Mouse (Mus musculus): Measurements from ENCODE around the gene Tmprss12. TPM values are rescaled to one million over a fixed set of nuclear protein-coding genes. Genes with fewer than 3 reads are reported as not detected.
"Not testable (repeated sequence)": the region's sequence is repeated elsewhere in the genome, so short reads cannot be mapped to it uniquely, and the experiment has no call there.

Gene Tmprss12
- total RNA-seq (2021) = not detected
- long read RNA-seq = 0 reads

DNA sequence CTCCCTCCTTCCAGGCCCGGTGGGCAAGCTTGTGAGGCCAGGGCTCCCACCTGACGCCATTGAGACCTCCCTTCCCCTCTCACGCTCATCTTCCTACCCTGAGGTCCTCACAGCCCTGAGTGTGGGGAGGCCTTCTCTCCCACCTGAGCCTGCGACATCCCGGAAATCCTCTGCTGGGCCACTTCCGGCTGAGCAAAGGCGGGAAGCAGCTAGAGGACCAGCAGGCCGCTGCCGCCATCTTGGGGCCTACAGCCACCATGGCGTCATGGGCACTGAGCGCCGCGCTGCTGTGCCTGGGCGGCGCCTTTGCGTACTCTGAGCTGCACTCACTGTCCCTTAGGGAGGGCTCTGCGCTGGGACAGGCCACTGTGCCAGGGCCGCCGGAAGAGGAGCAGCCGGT lies at the start of gene Tmprss12:
Gene Tmprss12 (plus strand): TSS at position 212 of the 400 bp plus-strand sequence.
- no peak for DNase-seq (ENCODE audit: low spot score in 2 of 2)

DNA sequence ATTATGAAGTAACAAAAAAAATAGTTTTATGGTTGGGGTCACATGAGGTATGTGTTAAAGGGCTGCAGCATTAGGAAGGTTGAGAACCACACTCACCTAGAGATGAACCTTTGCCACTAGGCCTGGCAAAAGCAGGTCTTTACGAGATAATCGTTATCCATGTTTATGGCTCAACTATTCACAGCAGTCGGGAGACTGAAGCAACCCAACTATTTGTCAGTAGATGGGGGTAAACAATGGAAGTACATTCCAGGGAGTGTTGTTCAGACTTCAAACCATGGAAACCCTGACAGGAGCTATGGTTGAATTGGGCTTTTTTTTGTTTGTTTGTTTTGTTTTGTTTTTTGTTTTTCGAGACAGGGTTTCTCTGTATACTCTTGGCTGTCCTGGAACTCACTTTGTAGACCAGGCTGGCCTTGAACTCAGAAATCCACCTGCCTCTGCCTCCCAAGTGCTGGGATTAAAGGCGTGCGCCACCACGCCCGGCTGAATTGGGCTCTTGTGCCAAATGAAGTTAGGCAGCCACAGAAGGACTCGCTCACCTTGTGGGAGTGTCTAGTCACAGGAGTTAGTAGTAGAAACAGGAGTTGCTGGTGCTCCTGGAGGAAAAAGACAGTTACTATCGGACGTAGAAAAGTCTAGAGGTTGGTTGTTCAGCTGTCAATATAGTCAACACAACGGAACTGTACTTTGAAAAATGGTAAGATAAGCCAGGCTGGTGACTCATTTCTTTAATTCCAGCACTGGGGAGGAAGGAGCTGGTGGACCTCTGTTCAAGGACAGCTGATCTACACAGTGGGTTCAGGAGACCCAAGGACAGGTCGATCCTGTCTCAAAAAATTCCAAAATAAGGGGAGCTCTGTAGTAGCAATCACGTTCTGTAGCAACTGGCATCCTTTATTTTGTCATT lies 48.8 kb upstream of the Tmprss12 start:
- no peak for DNase-seq (ENCODE audit: low spot score in 2 of 2)

DNA sequence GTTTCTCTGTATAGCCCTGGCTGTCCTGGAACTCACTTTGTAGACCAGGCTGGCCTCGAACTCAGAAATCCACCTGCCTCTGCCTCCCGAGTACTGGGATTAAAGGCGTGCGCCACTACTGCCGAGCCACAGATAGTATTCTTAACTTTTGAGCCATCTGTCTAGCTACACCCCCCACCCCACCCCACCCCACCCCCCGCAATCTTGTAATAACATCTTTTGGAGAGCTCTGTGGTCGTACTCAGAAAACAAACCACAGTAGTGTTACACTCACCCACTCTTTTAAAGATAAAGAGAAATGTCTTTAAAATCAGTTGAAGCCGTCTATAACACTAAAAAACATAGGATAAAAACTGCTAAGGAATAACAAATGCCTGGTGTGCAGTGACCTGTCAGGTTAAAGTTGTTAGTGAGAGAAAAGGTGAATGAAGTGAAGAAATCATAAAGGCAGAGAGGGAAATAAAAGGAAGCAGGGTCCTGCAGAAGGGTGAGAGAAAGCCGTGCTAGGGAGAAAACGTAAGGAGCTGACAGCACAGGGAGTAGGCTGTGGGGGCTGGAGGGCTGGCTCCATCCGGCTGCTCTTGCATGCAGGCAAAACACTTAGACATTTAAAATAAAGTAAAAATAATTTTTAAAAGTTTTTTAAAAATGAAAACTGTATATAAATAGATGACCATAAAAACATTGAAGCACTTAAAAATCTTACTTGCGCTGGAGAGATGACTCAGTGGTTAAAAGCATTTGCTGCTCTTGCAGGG lies 45.2 kb upstream of the Tmprss12 start:
- no peak for DNase-seq (ENCODE audit: low spot score in 2 of 2)

DNA sequence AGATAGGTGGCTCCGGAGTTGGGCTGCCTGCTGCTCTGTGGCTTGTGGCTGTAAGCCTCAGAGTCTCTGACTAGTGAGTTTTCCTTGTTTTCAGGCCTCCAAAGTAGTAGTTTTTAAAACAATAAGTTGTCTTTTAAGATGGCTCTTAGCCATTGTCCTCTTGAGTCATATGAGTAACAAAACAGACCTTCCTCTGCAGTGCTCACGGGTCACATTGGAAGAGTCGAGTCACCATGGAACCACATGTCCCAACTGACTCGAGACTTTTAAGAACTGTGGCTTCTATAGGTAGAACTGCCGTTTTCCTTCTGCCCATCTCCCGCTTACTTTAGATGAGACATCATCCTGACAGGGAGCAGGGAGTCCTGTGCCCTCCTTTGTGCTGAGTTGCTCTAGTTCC lies 43.7 kb upstream of the Tmprss12 start:
- no peak for DNase-seq (ENCODE audit: low spot score in 2 of 2)

DNA sequence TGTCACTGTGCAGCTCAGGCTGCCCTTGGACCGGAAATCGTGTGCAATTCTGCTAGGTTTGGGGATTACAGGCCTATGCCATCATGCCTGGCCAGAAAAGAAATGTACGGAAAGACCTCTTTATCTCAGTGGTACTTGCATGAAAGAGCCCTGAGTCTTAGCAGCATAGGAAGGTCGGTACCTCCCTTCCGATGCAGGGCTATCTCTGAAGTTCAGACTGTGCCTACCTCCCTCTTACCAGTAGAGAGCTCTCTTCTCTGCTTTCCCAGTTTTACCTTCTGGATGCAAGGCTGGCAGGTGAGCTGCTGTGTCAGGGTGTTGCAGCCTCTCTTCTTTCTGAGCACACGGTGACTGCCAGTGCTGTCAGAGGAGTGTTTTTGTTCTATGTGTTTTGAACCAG lies 38.9 kb upstream of the Tmprss12 start:
- no peak for DNase-seq (ENCODE audit: low spot score in 2 of 2)

DNA sequence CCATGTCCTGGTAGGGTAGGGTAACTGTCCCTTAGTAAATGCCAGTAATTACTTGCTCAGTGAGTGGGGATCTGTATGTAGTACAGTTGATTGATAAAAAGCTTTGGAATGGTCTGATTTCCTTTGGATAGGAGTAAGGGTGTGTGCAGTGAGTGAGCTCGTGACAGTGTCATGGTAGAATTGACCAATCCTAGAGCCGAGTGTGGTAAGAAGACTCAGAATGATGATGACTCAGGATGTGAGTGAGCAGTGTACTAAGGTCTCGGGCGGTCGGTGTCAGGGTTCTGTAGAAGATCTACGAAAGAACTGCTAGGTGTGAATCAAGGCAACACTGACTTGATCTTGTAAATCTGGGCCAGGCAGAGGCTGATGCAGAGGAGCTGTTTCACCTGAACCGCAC lies 34.7 kb upstream of the Tmprss12 start:
- no peak for DNase-seq (ENCODE audit: low spot score in 2 of 2)

DNA sequence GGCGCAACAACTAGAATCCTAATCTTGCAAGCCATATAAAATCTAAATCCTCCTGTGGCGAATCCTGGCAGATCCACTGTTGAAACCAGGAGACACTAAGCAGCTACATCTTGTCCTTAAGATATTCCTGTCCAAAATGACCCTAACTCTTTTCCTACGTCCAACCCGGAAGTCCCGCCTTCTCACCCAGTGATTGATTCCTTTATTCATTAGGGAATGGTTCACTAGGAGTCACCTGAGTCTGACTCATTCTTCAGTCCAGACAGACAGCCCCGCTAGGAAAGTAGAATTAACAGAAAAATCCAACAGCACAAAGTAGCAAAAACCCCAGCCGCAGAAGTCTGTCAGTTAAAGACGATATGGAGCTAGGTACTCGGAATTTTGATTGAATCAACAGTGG lies 33.3 kb upstream of the Tmprss12 start:
- no peak for DNase-seq (ENCODE audit: low spot score in 2 of 2)

DNA sequence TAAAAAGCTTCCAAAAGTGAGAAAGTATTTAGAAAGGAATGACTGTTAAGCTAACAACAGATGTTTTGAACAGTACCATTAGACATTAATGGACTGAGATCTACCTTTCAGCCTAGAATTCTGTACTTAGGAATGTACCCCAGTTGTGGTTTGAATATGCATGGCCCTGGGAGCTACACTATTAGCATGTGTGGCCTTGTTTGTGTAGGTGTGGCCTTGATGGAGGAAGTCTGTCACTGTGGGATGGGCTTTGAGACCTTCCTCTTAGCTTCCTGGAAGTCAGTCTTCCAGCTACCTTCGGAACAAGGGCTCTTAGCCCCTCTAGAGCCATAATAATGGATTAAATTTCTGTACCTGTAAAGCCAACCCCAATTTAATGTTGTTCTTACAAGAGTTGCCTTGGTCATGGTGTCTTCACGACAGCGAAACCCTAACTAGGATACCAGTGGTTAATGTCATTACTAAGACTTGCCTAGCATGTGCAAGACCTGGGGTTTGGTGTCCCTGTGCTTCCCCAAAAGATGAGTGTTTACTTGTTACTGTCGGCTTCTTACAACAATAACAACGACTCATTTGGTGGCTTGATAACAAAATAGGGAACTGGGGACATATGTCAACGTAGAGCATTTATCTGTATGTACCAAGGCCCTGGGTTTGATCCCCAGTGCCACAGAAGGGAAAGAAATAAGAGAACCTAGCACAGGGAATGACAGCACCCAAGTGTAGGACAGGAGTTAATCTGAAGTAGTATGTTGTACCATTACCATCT lies 31.8 kb upstream of the Tmprss12 start:
- DNase-seq (ENCODE audit: low spot score in 2 of 2) = no peak

DNA sequence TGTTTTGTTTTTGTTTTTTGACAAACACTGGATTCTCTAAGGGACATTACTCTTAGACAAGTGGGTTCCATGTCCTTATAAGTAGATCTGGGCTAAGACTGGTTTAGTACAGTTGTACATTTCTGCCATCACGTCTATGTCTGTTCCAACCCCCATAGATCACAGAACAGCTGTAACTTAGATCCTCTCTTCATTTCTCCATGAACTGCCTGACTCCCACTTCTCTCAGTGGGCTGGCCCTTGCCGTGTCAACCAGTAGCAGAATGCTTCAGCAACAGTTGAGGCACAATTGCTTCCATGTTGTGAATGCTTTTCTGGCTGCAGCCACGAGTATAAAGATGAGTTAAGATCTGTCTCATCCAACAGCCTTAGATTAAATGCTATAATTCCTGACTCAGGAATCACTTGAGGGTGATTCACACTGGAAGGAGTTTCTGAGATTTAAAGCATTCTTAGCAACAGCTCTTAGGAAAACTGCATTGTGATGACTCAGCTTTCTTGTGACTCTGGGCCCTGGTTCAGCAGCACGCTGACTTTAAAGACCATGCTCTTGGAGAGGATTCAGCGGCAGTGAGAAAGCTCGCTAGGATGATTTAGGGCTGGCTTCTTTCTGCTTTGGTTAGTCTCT lies 29.4 kb upstream of the Tmprss12 start:
- no peak for DNase-seq (ENCODE audit: low spot score in 2 of 2)

DNA sequence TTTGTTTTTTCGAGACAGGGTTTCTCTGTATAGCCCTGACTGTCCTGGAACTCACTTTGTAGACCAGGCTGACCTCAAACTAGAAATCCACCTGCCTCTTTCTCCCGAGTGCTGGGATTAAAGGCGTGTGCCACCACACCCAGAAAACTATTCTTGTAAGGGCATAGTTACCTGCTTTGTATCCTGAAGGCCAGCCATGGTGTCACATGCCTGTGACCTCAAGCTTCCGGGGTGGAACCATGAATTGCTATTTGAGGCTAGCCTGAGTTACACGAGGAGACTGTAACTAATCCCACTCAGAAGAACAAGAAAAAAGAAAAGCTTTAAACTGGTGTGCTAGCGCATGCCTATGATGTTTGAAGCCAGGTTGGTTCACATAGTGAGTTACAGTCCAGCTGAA lies 24.3 kb upstream of the Tmprss12 start:
- DNase-seq (ENCODE audit: low spot score in 2 of 2) = no peak

DNA sequence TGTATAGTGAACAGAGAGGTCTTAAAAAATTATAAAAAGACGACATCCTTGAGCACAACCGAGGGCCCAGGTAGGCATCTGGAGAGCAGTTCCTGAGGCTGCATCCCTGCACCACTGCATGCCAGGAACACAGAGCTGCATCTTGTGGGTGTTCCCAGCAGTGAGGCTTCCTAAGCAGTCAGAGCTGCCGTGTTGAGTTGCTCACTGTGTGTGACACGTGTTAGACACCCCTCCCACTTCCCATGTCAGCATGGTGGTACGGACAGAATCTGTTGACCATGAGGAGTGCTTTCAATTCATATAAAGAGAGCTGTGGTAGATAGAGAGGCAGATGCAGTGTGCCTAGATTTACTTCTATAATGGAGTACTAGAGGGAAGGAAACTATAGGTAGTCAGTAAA lies 23.3 kb upstream of the Tmprss12 start:
- DNase-seq (ENCODE audit: low spot score in 2 of 2) = no peak

DNA sequence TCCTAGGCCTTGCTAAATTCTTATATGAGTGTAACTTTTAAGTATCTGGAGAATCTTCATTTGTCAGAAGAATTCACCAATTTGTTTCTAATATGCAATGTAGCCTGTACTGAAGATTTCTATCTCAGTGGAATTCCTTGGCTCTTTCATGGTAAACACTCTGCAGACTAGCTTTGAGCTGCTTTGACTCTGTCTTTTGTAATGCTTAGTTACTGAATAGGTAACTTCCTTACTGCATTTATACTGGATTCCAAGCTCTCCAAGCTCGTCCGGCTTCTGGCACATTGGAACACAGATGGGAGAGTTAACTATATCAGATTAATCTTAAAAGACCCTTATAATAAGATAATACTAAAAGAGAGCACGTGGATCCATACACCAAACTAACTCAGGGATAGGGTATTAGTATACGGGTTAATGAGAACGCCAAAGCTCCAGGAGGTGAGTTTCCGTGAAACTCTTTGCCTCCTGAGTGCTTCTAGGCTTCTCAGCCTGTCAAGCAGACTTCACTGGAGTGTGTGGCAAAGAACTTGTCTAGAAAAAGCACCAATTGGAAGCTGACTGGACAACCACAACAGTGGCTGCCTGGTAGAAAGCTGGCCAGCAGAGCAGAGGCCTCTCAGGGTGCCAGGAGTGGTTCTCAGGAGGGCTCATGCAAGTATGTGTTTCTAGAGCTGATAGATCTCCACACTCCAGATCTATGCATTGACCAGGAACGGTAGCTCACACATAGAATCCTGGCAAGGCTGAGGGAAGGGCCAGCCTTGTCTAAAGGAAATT lies 21.8 kb upstream of the Tmprss12 start:
- DNase-seq (ENCODE audit: low spot score in 2 of 2) = no peak

DNA sequence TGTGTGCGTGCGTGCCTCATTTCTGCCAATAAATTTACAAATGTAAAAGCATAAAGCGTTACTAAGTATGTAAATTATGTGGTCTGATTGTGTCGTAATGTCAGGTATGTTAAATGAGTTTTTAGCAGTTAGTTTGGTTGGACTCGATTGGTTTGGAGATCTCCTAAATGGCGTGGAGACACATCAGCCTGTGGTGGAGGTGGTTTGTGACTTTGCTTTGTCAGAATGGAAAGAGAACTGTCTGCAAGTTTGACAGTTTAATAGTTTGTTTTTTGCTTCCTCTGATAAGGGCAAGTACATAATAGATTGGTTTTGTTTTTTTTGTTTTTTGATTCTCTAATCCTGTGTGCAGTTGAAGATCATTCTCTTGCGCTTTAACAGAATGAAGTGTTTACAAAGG lies 20.3 kb upstream of the Tmprss12 start:
- DNase-seq (ENCODE audit: low spot score in 2 of 2) = not testable (repeated sequence)

DNA sequence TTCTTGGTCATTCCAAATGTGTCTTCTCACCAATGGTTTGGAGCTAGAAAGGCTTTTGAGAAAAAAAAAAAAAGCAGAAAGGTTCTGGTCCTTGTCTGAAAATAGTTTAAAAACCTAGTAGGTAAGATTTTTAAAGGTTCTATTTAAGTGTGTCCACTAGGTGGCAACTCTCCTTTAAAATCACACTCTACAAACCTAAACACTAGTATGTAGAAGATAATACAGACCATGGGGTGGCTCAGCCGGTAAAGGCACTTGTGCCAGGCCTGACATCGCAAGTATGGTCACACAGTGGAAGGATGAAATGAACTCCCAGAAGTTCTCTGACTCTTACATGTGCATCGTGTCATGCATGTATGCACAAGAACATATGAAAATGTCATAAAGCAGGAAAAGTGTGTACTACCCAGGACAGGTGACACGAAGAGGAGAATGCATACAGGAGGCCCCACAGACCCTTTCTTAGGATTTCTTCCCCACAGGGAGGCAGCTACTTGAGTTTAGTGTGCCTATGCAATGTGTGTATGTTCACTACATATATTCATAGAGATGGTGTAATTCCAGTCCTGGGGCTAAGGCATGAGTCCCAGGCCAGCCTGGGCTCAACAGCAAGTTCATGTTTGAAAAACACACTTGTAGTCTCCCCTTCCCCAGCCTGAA lies 17.3 kb upstream of the Tmprss12 start:
- DNase-seq (ENCODE audit: low spot score in 2 of 2) = peak in 1 of 2 experiments; percentile 28

DNA sequence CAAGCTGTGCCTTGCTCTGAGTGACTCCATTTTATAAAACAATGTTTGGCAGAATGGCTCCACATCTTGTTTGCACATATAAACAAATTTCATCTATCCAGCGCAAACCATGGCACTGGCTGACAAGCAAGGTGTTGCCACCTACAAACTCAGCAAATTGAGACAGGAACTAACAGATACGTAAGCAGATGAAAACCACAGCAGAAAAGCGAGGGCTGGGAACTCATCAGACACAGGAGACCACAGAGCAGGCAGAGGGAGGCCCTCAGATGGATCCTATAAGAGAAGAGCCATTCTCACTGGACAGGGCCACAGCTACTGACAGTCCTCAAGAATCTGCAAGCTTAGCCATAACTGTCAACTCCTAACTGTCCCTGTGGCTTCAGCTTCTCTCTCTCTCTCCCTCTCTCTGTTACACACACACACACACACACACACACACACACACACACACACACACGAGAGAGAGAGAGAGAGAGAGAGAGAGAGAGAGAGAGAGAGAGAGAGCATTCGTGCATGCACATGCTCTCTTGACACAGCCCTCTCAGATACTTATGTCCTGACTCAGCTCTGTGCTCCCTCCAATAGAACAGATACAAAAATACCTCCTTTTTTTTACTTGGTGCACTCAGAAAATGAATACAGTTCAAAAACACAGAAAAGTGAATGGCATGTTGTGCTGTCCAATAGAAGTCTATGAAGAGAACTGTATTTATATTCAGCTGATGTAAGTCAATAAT lies 14.9 kb upstream of the Tmprss12 start:
- no peak for DNase-seq (ENCODE audit: low spot score in 2 of 2)

DNA sequence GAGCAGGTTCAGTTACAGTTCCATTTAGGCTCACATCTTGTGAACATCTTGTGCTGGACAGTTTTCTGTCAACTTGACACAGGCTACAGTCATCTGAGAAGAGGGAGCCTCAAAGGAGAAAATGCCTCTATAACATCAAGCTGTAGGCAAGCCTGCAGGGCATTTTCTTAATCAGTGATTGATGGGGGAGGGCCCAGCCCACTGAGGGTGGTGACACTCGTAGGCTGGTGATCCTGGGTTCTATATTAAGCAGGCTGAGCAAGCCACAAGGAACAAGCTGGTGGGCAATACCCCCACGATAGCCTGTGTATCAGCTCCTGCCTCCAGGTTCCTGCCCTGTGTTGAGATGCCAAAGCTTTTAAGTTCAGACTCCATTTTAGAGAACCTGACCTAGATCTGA lies 11.7 kb upstream of the Tmprss12 start:
- DNase-seq (ENCODE audit: low spot score in 2 of 2) = no peak

DNA sequence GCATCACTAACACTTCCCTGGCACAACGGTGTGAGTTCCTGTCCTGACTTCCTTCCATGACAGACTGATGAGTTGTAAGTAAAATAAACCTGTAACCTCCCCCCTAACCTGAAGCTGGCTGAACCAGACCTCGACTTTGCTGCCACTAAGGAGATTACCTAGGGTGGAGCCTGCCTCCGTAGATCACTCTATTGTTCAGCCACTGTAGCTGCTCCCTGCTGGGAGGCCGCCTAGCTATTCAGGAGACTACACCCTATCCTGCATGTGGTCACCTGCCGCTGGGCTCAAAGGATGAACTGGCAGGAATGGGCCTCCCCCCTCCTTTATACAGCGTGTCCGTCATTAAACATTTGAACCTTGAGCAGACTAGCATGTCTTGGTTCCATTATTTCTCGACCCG lies 10.9 kb upstream of the Tmprss12 start:
- DNase-seq (ENCODE audit: low spot score in 2 of 2) = no peak

DNA sequence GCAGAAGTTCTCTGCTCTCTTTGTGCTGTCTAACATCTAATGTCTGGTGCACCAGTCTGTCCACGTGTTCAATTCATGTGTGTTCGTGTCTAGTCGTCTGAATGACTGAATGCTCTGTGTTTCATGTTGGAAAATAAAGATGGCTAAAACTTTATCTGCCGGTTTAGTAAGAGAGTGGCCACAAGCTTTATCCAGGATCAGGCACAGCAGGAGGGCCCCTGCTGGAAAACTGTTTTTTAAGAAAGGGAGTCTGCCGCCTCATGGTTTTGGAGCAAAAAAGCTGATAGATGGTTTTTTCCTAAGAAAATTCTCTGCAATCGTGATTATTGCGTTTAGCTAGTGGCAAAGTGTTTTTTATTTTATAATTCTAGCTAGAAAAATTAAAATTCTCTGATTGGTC lies 10.0 kb upstream of the Tmprss12 start:
- DNase-seq (ENCODE audit: low spot score in 2 of 2) = not testable (repeated sequence)

DNA sequence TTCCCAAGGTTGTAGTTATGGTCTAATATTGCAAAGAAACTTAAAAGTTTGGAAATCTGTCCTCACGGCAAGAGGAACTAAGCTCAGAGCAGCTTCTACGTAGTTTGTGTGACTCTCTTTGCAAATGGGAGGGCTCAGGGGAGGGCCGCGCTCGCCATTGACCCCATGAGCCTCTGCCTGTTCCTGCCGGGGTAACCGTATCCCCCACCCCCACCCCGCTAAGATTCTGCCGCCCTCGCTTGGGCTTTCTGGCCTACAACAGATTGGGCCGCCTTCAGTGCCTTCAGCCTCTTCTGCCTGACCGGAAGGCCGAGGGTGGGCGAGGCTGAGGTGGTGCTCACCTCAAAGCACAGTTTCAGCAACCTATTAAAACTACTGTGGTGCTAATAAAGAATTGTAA lies 9.2 kb upstream of the Tmprss12 start:
- no peak for DNase-seq (ENCODE audit: low spot score in 2 of 2)
